Mouse (Mus musculus) fibroblast of lung, adult 2 months (primary cell): Measurements from ENCODE around the gene Rbm6.

ENCODE experiments used
- DNase-seq: peaks from one replicate; pipeline ENCODE4 v3.0.0-alpha.2; 2011; ENCODE audit warnings: low read depth

The Rbm6 gene

DNA sequence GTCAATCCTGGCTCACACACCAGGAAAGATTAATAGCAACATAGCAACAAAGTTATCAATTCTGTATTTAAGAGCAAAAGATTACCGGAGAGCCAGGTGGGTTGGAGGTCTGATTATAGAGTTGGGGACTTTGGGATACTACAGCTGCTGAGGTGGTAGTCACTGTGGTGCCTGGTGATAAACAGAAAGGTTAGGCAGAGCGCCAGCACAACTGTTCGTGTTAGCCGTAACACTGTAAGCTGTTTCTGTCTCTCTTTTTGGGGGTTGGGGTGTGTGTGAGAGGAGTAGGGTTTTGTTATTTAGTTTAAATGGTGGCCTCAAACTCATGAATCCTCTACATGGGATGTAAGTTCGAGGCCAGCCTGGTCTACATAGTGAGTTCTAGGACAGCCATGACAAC lies 122.7 kb downstream of the Rbm6 start:
- DNase-seq: no peak

DNA sequence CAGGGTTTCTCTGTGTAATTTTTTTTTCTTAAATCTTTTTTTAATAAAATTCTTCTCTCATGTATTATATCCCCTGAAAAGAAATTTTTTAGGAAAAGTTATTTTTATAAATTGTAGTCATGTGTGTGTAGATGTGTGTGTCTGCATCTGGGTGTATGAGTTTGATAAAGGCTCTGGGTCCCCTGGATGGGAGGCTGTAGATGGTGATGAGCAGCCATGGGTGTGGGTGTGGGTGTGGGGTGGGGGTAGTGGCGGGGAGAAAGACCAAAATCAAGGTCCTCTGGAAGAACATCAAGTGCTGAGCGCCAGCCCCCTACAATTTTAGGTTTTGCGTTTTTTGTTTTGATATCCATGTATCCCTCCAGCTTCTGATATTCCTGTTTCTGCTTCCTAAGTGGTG lies 125.0 kb downstream of the Rbm6 start:
- DNase-seq: no peak

DNA sequence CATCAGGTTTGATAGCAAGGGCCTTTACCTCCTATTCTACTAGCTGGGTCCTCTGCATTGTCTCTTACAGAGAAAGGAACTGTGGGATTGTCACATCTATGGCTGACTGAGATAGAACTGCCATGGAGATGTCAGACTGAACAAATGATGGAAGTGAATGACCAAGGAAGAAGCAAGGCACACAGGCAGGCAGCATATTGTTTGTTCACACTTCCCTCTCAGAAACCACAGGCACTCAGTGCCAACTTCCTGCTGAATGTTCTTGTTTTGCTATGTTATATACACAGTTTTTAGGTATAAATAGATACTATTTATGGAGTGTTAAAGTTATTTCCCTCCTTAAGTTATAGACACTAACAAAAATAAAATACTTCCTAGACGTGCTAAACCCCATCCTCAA lies 125.7 kb downstream of the Rbm6 start:
- DNase-seq: no peak

DNA sequence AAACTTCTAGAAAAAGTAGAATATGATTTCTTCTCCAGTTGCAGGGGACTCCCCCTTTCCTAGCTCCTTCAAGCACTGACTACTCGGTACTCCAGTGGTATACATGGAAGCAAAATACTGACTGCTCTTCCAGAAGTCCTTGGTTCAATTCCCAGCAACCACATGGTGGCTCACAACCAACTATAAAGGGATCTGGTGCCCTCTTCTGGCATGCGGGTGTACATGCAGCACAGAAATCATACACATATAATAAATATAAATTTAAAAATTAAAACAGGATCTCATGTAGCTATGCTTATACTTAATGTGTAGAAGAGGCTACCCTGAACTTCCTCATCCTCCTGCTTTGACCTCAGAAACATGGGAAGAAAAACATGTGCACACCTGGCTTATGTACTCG lies 126.4 kb downstream of the Rbm6 start:
- no peak for DNase-seq

DNA sequence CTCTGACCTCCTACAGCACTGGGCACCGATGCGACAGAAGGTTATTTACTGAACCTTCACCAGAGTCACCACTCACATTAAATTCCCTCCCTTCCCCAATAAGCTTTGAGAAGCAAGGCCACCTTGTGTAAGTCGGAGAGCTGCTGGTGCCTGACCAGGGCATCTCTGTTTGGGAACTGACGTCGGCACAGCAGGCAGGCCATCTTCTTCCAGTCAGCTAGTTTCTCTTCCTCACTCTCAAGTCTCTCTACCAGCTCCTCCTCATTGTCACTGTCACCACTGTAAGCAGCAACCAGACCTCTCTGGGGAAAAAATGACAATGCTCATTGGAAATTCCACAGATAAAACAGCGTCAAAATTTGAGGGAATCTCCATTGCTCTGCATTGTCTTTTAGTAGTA lies 129.0 kb downstream of the Rbm6 start:
- no peak for DNase-seq

DNA sequence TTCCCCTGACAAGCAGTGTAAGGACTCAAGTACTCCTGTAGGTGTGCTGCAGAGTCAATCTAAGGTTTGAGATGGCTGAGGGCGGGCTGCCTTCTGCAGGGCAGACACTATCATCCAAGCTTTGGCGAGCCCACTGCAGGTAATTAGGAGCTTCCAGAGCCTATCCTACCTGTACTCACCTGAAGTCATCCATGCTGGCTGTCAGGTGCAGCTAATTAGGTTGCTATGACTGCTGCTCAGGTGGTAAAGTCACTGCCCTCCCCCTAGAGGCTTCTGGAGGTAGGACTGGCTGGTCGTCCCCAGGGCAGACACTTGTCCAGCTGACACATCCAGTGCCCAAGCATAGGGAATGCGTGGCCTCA lies 134.2 kb downstream of the Rbm6 start:
- no peak for DNase-seq

DNA sequence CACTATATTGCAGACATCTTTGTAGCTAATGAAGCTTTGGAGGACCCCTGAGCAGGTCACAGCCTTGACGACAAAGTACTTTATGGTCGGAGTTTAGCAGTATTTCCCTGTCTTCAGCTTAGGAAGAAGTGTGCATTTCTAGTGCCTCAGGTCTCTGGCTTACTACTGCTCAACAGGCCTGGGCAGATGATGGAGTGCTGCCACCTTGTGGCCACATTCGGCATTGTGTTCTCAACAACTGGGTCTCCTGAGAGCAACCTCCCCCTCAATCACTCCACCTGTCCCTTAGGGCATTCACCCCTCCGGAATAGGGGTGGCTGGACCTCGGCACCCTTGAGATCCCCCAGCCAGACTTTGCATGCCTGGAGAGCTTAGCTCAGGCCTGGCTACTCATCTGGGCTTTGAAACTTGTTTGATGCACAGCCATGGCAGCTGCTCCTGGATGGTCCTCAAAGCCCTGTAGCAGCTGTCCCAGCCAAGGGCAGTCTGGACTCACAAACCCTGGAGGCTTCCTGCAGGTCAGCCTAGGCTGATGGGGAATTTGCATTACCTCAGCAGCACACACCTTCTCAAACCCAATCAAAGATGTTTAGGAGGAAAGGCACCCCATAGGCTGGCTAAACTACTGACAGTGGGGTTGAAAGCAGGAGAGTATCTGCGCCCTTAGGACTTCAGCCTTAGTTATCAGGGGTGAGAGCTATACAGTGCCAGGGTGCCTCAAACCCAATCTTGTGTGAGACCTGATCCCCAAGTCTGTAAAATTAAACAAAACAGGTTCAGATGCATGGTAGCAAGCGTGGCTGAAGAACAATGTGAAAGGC lies 134.8 kb downstream of the Rbm6 start:
- DNase-seq: peak; percentile 54

DNA sequence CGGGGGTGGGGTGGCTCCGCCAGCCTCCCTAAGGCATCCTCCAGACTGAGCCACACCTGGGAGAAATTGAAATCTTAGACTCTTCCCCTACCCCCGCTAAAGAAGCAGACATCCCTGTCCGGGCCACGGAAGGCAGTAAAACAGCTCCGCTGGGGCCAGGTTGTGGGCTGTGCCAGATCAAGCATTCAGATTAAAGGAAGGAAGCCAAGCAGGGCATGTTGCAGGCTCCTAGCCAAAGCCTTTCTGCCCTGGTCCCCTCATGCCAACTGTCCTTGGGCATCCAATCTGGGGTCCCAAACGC lies 136.9 kb downstream of the Rbm6 start:
- DNase-seq: no peak

DNA sequence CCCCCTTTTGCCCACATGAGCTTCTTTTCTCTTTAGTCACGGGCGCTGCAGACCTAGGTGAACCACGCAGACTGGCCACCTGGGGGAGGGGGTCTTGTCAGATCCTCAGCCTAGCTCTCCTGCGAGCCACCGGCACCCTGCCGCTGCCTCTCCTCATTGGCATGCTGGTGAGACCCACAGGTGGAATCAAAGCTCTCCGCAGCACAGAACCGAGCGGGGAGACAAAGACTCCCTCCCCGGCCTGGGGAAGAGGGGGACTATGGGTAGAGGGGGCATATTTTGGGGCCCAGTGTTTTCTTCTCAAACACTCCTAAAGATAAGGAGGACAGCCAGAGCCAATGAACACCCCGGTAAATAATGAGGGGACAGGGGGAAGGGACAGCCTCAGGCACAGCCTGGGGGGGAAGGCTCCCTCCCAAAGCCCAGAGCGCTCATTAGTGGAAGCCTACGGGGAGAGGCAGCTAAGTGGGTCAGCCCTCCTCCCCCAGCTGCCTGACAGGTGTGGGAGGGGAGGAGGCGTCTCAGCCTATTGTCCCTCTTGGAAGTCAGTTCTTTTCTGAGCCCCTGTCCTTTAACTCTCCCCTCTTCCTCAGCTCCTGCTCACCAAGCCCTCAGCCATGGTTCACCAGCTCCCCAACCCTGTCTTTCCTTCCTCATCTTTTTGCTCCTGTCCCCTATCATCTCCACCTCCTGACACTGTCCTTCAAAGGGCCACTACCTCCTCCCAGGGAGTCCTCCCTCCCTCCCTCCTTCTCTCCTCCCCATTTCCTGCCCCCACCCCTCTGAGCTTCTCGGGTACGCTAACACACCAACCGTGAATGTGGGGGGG lies 137.5 kb downstream of the Rbm6 start:
- DNase-seq: no peak

DNA sequence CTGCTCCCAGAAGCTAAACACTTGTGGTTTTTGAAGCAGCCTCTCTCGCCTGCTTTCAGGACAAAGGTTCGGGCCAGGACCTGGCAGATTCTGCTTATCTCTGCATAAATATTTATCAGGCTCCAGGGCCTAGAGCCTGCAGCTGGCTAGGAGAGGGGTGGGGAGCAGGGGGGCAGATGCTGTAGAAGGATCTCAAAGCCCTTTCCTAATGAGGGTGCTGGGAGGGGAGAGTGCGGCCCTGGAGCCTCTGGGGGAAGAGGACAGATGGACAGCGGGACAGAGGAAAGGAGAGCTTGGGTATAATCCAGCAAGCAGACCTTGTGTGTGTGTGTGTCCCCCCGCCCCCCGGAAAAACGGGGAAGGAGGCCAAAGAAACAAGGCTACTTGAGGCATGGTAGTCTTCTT lies 138.5 kb downstream of the Rbm6 start:
- DNase-seq: no peak

DNA sequence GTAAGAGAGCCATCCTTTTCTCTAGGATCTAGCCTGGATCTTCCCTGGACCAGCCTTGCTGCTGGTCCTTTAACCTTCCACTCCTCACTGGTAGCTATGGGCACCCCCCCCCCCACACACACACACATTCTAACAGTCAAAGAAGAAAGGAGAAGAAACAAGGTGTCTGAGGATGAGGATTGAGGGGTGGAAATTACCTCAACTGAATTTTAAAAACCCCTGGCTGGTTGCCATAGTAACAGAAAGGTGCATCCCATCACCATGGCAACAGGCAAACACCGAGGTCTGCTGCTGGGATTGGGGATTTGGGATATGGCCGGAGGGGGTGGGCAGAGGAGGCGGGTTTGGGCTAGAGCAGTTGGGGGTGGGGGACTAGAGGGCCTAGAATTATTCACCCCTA lies 143.3 kb downstream of the Rbm6 start:
- no peak for DNase-seq

DNA sequence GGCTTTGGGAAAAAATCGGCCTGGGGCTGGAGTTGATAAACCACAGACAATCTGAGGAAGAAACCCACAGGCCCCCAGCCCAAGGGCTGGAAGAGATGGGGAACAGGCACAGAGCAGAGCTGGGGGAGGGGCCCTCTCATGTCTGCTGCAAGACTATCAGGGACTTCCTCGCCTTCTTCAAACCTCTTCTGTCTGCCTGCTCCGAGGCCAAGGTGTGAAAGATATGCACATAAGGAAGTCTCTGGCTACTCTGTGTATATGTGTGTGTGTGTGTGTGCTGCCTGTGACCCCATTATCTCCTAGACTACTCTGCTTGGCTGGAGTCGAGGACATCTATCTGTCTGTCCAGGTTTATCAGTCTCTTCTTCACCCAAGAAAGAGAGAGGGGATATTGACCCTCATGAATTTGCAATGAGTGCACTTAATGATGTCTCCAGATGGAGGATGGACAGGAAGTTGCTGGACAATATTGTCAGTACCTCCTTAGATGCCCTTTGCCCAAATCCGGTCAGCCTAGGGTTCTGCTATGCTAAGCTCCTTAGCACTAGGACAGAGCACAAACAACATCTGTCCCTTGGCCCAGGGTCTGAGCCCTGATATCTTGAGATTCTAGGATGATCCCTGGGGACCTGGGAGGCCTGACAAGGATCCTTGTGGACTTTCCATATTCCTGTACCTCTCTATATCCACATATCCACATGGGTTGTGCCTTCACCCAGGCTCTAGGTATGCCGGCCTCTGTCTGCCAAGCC lies 143.9 kb downstream of the Rbm6 start:
- no peak for DNase-seq

DNA sequence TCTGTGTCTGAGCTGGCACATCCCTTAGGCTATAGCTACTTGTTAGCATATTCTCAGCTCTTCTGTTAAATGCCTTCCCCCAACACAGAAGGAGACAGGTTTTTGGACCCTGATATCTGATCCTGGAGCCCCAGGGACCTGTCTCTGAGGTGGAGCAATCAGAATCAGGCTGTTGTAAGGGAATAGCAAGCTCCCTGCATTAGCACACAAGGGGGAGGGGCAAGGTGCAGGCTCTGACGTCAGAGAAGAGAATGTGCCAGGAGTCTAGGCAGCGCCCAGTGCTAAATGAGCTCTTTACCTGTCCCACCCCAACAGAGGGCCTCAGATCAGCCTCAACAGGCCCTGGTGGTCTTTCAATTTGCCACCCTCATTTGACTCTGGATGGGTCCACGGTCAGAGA lies 146.0 kb downstream of the Rbm6 start:
- DNase-seq: no peak

DNA sequence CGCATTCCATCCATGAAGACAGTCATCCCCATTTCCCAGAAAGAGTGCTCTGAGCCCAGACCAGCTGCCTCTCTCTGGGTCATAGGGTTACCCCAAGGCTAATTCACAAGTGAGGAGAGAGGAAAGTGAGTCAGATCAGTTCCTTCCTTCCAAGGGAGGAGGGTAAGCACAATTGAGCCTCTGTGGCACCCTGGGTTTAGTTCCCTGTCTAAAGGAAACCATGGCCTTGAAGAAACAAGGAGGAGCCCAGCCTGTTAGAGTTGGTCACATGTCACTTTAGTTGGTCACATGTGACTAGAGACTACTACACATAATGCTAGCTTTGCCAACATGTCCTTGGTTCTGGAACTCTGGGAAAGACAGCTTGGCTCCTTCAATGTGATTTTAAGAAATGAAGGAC lies 148.2 kb downstream of the Rbm6 start:
- no peak for DNase-seq

DNA sequence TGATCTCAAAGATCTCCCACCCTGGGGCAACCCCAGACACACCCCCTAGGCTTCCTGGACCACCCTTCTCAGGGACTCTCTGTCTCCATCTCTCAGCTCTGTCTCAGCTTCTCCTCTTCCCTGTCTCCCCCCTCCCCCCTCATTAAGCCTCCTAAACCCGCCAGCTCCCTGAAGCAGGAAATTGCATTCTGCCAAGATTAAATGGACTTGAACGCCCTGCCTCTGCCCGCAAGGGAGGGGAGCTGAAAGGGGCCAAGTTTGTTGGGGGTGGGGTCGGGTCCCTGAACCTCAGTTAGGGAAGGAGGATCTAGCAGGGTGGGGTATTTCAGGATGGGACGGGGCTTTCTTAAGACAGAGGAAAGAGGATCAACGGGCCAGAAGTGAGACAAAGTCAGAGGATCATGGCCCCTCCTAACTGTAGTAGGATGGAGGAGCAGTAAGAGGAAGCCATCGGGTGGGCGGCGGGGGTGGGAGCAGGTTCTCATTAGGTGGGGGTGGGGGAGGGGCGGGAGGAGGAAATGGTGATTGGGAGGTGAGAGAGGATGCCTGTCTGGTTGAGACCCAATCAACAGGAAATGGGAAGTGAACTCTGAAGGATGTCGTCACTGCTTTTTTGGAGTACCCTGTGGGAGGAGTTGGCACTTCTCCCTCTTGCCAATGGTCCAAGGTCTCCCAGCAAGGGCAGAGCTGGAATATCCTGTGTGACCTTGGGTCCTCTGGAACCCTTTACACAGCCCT lies 149.1 kb downstream of the Rbm6 start:
- DNase-seq: no peak
